Mouse (Mus musculus) hindbrain, postnatal 0 days (tissue): Measurements from ENCODE around the gene Adk. TPM values are rescaled to one million over a fixed set of nuclear protein-coding genes. Genes with fewer than 3 reads are reported as not detected.

Experiments used
- ATAC-seq: fragments of 200-750 bp; cut with Nextera tagmentation; 2 replicates; pipeline ENCODE4 v1.8.0; 2017; ENCODE audit warnings: mild to moderate bottlenecking, moderate TSS enrichment, moderate library complexity
- DNase-seq: peaks from one replicate; pipeline ENCODE4 v3.0.0-alpha.2; 2015; ENCODE audit warnings: low spot score
- H3K27ac ChIP-seq: fragments of 300-500 bp; sonication (generic); 2 replicates; pipeline ENCODE4 v1.5.1; 2014; ENCODE audit warnings: mild to moderate bottlenecking
- H3K27me3 ChIP-seq: fragments of 300-500 bp; sonication (generic); 2 replicates; pipeline ENCODE4 v1.6.1; 2014; ENCODE audit warnings: low read length, mixed read lengths; ENCODE audit not compliant: insufficient read depth
- H3K36me3 ChIP-seq: fragments of 300-500 bp; sonication (generic); 2 replicates; pipeline ENCODE4 v1.6.1; 2014; ENCODE audit warnings: low read length, mixed read lengths; ENCODE audit not compliant: insufficient read depth
- H3K4me1 ChIP-seq: fragments of 300-500 bp; sonication (generic); 2 replicates; pipeline ENCODE4 v1.6.1; 2014; ENCODE audit warnings: antibody characterized with exemption, low read length, mixed read lengths; ENCODE audit not compliant: insufficient read depth
- H3K4me2 ChIP-seq: fragments of 300-500 bp; sonication (generic); 2 replicates; pipeline ENCODE4 v1.6.1; 2014; ENCODE audit warnings: low read depth, mild to moderate bottlenecking, low read length, moderate library complexity, mixed read lengths
- H3K4me3 ChIP-seq: fragments of 300-500 bp; sonication (generic); 2 replicates; pipeline ENCODE4 v1.5.1; 2014; ENCODE audit warnings: low read length
- H3K9ac ChIP-seq: fragments of 300-500 bp; sonication (generic); replicated peaks from 2 replicates; pipeline ENCODE4 v1.6.1; 2014; ENCODE audit warnings: mild to moderate bottlenecking, low read length, moderate library complexity, mixed read lengths
- H3K9me3 ChIP-seq: fragments of 300-500 bp; sonication (generic); 2 replicates; pipeline ENCODE4 v1.6.1; 2016; ENCODE audit warnings: low read length, mixed read lengths
- CTCF ChIP-seq: IDR thresholded peaks from 2 replicates; pipeline ENCODE4 v1.5.1; 2016; ENCODE audit warnings: antibody characterized with exemption, control low read depth, low read depth
- WGBS: fragments of 180-500 bp; shearing (Covaris S2); extraction: QIAGEN DNeasy Blood & Tissue Kit; methylation state at CpG from one replicate; pipeline ENCODE4 v1.1.7; 2014; 5-methylcytosine and 5-hydroxymethylcytosine counted together
- polyA plus RNA-seq: library from polyadenylated mRNA; unstranded; fragments of >200 nt; fragmentation: Nextera tagmentation; extraction: Ambion mirVana; gene quantifications from 2 replicates; pipeline ENCODE4 v1.2.1, GENCODE M21; 2015
- total RNA-seq: library from RNA; depleted of rRNA; stranded (reverse); fragments of >200 nt; gene quantifications from 2 replicates; pipeline ENCODE4 v1.2.3, GENCODE M21; 2014

Adk gene
- total and polyA plus RNA-seq, 2 experiments from 2014 or later, result 27.4 to 63.5 TPM

DNA sequence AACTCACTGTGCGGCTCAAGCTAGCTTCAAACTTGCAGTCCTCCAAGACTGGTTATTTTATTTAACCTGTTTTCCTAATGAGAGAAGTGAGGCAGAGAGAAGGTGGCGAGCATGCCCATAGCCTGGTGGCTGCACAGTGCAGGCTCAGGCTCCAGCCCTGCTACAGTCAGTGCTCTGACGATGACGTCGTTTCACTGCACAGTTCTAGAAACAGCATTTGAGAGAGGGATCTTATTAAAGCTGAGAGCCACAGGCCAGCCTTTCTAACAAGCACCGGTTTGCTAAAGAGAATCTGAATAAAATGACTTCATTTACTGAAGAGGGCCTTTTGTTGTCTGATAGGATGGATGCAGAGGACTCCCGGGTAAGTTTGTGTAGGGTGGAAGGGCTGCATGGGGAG lies 375.0 kb downstream of the Adk start:
- Histone ChIP-seq H3K9me3 (no peaks in the 10 kb centered on the region), H3K4me1 (peaks cover 5% of the 10 kb centered on the region; the same call in 1 of the 2 replicates), H3K4me2 (no peak overlapping the region), H3K27me3 (no peaks in the 10 kb centered on the region), H3K27ac (no peak overlapping the region), H3K4me3 (no peak overlapping the region), H3K36me3 (no peaks in the 10 kb centered on the region), H3K9ac (peak overlapping the region; percentile 21; the same call in 1 of the 2 replicates)
- TF ChIP-seq CTCF, result no peak
- DNase-seq (no peak), ATAC-seq (peak; percentile 73; the same call in 1 of the 2 replicates)
- WGBS, result 46% methylated on average over 7 of the region's 7 CpGs

DNA sequence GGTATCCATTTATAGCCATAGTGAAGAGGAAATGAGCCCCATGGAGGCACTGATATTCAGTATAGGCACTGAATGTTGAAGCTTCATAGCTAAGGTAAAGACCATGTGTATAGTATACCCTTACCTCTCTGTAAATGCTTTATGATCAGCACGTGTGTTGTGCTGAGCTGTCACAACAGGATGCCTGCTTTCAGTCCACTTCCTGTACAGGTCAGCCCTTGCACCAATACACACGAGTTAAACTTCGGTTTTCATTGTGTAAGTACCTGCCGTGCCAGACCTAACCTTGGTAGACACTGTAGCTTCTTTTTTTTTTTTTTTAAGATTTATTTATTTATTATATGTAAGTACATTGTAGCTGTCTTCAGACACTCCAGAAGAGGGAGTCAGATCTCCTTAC lies 381.0 kb downstream of the Adk start:
- no peak for TF ChIP-seq CTCF
- no peak for DNase-seq
- no peak overlapping the region for H3K27ac ChIP-seq
- H3K27me3 ChIP-seq, result no peaks in the 10 kb centered on the region
- ATAC-seq, result no peak
- 85% methylated on average over 4 of the region's 4 CpGs for WGBS
- no peak overlapping the region for H3K4me3 ChIP-seq
- H3K4me2 ChIP-seq, result no peak overlapping the region
- H3K9ac ChIP-seq, result no peak overlapping the region
- no peaks in the 10 kb centered on the region for H3K36me3 ChIP-seq
- H3K4me1 ChIP-seq, result no peaks in the 10 kb centered on the region
- no peaks in the 10 kb centered on the region for H3K9me3 ChIP-seq

DNA sequence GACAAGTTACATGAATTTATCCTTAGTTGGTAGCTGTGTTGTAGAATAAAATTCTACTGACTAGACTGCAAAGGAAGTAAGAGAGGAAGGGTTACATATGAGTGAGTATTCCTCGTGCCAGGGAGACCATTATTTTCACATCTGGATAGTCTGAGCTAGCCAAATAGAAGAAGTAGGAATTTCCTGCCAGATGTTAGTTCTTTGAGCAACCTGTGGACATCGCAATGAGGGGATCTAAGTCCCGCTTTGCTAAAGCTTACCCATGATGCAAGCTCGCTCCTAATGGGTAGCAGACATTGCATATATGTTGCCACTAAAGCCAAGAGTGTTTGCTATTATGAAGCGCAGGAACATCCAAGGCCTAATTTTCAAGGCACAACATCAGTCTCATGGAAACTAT lies 381.6 kb downstream of the Adk start:
- H3K9ac ChIP-seq, result no peak overlapping the region
- DNase-seq (no peak), ATAC-seq (no peak)
- no peak overlapping the region for H3K27ac ChIP-seq
- no peaks in the 10 kb centered on the region for H3K4me1 ChIP-seq
- no peak overlapping the region for H3K4me3 ChIP-seq
- 83% methylated on average over 5 of the region's 5 CpGs for WGBS
- no peaks in the 10 kb centered on the region for H3K36me3 ChIP-seq
- H3K27me3 ChIP-seq, result no peaks in the 10 kb centered on the region
- no peaks in the 10 kb centered on the region for H3K9me3 ChIP-seq
- no peak overlapping the region for H3K4me2 ChIP-seq
- TF ChIP-seq CTCF, result no peak

DNA sequence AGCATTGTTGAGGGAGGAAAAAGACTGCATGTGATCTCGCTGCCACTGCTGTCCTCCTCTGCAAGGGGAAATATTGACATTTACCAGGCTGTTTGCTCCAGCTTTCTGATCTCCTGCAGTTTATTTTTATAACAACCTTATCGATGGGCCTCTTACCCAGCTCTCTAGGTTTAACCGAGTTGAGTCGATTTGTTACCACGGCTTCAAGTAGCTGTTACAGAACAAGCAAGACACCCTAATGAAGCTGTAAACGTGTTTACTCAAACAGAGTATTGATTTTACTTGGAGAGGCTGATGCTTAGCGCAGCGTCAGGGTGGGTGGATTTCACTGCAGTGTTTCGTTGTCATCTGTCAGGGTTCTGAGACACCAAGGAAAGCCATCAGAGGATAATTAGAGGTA lies 382.3 kb downstream of the Adk start:
- Histone ChIP-seq H3K36me3 (no peaks in the 10 kb centered on the region), H3K27me3 (no peaks in the 10 kb centered on the region), H3K27ac (no peak overlapping the region), H3K9me3 (no peaks in the 10 kb centered on the region), H3K4me2 (no peak overlapping the region), H3K4me3 (no peak overlapping the region), H3K9ac (no peak overlapping the region), H3K4me1 (no peaks in the 10 kb centered on the region)
- DNase-seq (no peak), ATAC-seq (no peak)
- WGBS, result 58% methylated on average over 9 of the region's 9 CpGs
- TF ChIP-seq CTCF, result no peak

DNA sequence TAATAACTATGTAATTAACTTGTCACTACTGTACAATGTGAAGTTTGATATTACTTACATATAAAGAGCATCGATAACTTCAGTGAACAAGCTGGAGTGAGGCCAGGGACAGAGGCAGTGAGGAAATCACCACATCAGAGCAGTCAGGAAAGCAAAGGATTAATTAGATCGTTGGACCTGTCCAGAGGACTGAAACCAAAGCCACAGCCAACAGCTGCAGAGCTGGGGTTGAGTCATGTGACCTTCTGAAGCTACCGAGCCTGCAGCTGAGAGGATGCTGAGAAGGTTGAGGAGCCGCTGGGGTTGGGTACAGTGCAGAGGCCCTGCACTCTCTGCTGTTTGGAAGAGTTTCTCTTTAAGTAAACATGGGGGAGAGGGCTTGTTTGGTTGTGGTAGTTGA lies 387.4 kb downstream of the Adk start:
- Histone ChIP-seq H3K9ac (no peak overlapping the region), H3K36me3 (no peaks in the 10 kb centered on the region), H3K4me1 (no peaks in the 10 kb centered on the region), H3K4me3 (no peak overlapping the region), H3K27me3 (no peaks in the 10 kb centered on the region), H3K4me2 (no peak overlapping the region), H3K27ac (no peak overlapping the region), H3K9me3 (no peaks in the 10 kb centered on the region)
- 44% methylated on average over 4 of the region's 4 CpGs for WGBS
- no peak for DNase-seq
- no peak for TF ChIP-seq CTCF
- ATAC-seq, result no peak

DNA sequence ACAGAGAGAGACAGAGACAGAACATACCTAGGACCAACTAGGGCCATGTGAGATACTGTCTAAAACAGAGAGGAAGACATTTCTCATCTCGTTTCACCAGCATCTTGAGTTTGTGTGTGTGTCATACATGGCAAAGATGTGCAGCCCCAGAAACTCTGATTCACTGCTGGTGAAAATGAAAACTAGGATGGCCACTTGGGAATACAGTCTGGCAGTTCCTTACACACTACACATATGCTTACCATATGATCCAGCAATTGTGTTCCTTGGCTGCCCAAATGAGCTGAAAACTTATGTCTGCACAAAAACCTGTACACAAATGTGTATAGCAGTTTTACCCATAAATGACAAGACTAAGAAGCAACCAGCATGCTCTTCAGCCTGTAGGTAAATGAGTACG lies 388.2 kb downstream of the Adk start:
- Histone ChIP-seq H3K4me2 (no peak overlapping the region), H3K4me1 (no peaks in the 10 kb centered on the region), H3K27me3 (no peaks in the 10 kb centered on the region), H3K27ac (no peak overlapping the region), H3K36me3 (no peaks in the 10 kb centered on the region), H3K9me3 (no peaks in the 10 kb centered on the region), H3K4me3 (no peak overlapping the region), H3K9ac (no peak overlapping the region)
- no peak for TF ChIP-seq CTCF
- ATAC-seq, result no peak
- 88% methylated on average over 2 of the region's 2 CpGs for WGBS
- no peak for DNase-seq

DNA sequence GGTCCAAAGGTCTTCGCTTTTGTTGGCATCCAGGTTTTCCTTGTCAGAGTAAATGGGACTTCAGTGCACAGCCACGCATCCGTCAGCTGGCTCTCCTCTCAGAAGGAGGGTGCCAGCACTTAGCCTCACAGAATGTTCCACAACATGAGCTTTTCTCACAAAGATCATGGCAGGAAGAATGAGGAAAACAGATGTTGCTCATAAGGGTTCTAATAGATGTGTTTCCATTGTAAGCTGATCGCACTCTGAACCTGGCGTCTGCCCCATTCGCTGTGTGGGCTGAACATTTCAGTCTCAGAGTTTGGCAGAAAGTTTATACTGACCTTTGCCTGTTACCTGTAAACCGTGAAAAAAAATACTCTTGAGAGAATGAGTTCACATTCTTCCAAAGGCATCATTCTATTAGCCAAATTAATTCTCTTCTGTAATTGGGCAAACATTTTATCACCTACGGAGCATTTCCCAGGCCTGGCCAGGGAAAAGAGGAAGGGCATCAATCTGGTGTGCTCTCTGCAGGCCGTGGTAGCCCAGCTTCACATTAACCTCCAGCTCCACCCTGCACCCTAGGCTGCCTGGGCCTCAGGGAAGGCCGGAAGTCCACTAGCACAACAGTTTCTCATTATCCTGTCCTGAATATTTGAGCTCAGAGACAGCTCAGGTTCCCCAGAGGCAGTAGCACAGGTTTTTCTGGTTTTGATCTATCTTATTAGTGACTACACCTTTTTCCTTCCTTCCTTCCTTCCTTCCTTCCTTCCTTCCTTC lies 389.6 kb downstream of the Adk start:
- H3K9me3 ChIP-seq, result no peaks in the 10 kb centered on the region
- H3K4me1 ChIP-seq, result no peaks in the 10 kb centered on the region
- H3K9ac ChIP-seq, result no peak overlapping the region
- no peaks in the 10 kb centered on the region for H3K27me3 ChIP-seq
- no peak overlapping the region for H3K4me3 ChIP-seq
- H3K27ac ChIP-seq, result no peak overlapping the region
- ATAC-seq, result no peak
- no peak for DNase-seq
- no peaks in the 10 kb centered on the region for H3K36me3 ChIP-seq
- 77% methylated on average over 10 of the region's 10 CpGs for WGBS
- H3K4me2 ChIP-seq, result no peak overlapping the region
- TF ChIP-seq CTCF, result no peak
